Mouse (Mus musculus) heart, adult 2 months (tissue): ENCODE measurements at regions not wholly inside any gene's neighbourhood (a gene's known extent, or its start where the extent isn't known, plus 50 kb on each side); places are given as distances from the start of the nearest gene placed in this dataset.

Experiments
- DNase-seq, 2 experiments: peaks; one replicate each; pipeline ENCODE4 v3.0.0; 2021
- H3K27ac ChIP-seq: fragments of 200-600 bp; 2 replicates; pipeline ENCODE4 v1.8.1; 2022
- H3K27me3 ChIP-seq: fragments of 200-500 bp; 2 replicates; pipeline ENCODE4 v1.6.1; 2012; ENCODE audit warnings: mild to moderate bottlenecking, low read length, inconsistent platforms, mixed read lengths; ENCODE audit not compliant: control insufficient read depth, insufficient read depth
- H3K36me3 ChIP-seq: fragments of 200-500 bp; 2 replicates; pipeline ENCODE4 v1.6.1; 2012; ENCODE audit warnings: low read length, inconsistent platforms; ENCODE audit not compliant: control insufficient read depth, insufficient read depth
- H3K4me1 ChIP-seq: fragments of 200-500 bp; 2 replicates; pipeline ENCODE4 v1.6.1; 2011; ENCODE audit warnings: low read length; ENCODE audit not compliant: control insufficient read depth, insufficient read depth
- H3K4me3 ChIP-seq: fragments of 200-600 bp; 2 replicates; pipeline ENCODE4 v1.8.1; 2022
- H3K79me2 ChIP-seq: fragments of 200-500 bp; replicated peaks from 2 replicates; pipeline ENCODE4 v1.6.1; 2012; ENCODE audit warnings: mild to moderate bottlenecking, inconsistent platforms, low read length, moderate library complexity, mixed read lengths; ENCODE audit not compliant: control insufficient read depth, insufficient read depth
- H3K9ac ChIP-seq: fragments of 200-500 bp; 2 replicates; pipeline ENCODE4 v1.6.1; 2012; ENCODE audit warnings: low read depth, mild to moderate bottlenecking, control low read depth, inconsistent platforms, low read length, mixed read lengths
- CTCF ChIP-seq: fragments of 200-600 bp; IDR thresholded peaks from 2 replicates; pipeline ENCODE4 v1.8.1; 2022; ENCODE audit warnings: antibody characterized with exemption, mild to moderate bottlenecking, moderate library complexity
- EP300 ChIP-seq: fragments of 200-500 bp; IDR thresholded peaks from 2 replicates; pipeline ENCODE4 v1.6.1; 2011; ENCODE audit warnings: low read depth, low read length, control low read depth; ENCODE audit not compliant: insufficient read depth
- POLR2A ChIP-seq: fragments of 200-500 bp; IDR thresholded peaks from 2 replicates; pipeline ENCODE4 v1.6.1; 2011; ENCODE audit warnings: mild to moderate bottlenecking, low read depth, low read length, control low read depth; ENCODE audit not compliant: insufficient read depth
- WGBS: fragments of 180-500 bp; shearing (Covaris S2); methylation state at CpG from one replicate; pipeline ENCODE4 v1.1.7; 2018; 5-methylcytosine and 5-hydroxymethylcytosine counted together
- intact Hi-C: fragments of 180-260 bp; cut with DNase I; formaldehyde crosslinking; loops from one replicate; pipeline ENCODE4 v1.15.1; 2025

DNA sequence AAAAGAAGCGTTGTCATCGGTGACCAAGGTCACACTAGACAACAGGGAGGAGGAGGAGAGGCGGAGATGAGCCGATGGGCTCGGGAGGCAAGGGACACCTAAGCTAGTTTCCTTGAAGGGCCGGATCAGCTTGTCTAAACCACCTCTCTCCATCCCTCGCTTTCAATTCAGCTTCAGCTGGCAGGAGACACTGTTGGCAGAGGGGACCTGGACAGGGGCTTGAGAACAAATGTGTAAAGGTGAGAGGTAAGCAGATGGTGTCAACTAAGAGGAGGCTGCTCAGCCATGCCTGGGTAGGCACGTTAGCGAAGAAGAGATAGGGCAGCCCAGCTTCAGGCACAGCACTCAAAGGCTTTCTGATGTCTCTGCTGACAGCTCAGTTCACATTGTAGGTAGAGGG lies 299.8 kb upstream of the Prox1 start:
- 77% methylated on average over 9 of the region's 9 CpGs for WGBS
- no peak overlapping the region for H3K27ac ChIP-seq
- no peak for TF ChIP-seq EP300
- no peak for TF ChIP-seq POLR2A
- TF ChIP-seq CTCF = no peak
- H3K4me3 ChIP-seq = no peak overlapping the region
- intact Hi-C loops = no loop called here
- H3K27me3 ChIP-seq = no peaks in the 10 kb centered on the region
- no peak for DNase-seq
- H3K9ac ChIP-seq = no peak overlapping the region
- H3K4me1 ChIP-seq = no peaks in the 10 kb centered on the region
- H3K79me2 ChIP-seq = no peaks in the 10 kb centered on the region
- no peaks in the 10 kb centered on the region for H3K36me3 ChIP-seq

DNA sequence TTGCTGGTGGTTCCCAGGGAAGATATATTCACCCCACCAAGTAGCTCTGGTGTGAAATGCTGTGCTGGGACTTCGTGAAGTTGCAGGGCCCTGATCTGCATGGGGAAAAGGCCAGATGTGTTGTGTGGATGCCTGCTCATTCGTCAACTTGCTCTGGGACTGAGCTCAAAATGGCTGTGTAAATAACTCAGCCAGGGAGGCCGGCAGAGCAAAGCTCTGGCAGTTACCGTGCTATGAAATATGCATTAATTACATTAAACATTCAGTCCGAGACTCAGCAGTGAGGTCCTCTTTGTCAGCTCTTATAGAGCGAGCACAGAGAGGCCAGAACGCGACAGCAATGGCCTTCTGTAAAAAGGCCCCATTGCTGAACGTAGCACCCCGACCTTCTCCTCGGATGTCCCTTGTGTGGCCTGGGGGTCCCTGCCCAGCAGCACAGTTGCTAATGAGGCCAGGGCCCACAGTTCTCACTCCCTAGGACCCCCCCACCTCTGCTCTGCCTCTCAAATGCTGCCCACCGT lies 287.1 kb upstream of the Prox1 start:
- H3K9ac ChIP-seq = no peak overlapping the region
- 86% methylated on average over 12 of the region's 12 CpGs for WGBS
- H3K27me3 ChIP-seq = no peaks in the 10 kb centered on the region
- no peak overlapping the region for H3K27ac ChIP-seq
- intact Hi-C loops = no loop called here
- no peak overlapping the region for H3K4me3 ChIP-seq
- TF ChIP-seq EP300 (no peak), POLR2A (no peak), CTCF (no peak)
- DNase-seq = no peak
- H3K4me1 ChIP-seq = no peaks in the 10 kb centered on the region
- H3K79me2 ChIP-seq = no peaks in the 10 kb centered on the region
- H3K36me3 ChIP-seq = no peaks in the 10 kb centered on the region

DNA sequence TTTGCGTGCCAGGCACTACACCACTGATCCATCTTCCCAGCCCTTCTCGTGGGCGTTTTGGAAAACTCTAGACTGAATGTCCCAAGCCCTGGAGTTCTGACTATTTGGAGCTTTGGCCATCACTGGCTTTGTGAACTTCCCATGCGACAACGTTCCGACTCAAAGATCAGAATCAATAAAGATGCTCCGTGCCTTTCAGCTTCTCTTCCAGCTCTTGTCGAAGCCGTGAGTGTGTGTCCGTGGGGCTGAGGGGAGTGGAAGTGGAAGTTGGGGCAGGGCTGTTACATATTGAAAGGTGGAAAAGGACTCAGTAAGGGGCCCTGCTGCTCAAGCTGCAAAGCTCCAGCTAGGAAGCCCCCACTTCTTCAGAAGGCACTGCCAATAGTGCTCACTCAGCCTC lies 283.0 kb upstream of the Prox1 start:
- TF ChIP-seq EP300 = no peak
- TF ChIP-seq POLR2A = no peak
- no peak for TF ChIP-seq CTCF
- intact Hi-C loops = no loop called here
- Histone ChIP-seq H3K4me3 (no peak overlapping the region), H3K79me2 (no peaks in the 10 kb centered on the region), H3K27ac (no peak overlapping the region), H3K4me1 (no peaks in the 10 kb centered on the region), H3K36me3 (no peaks in the 10 kb centered on the region), H3K27me3 (no peaks in the 10 kb centered on the region), H3K9ac (no peak overlapping the region)
- no peak for DNase-seq
- 88% methylated on average over 10 of the region's 10 CpGs for WGBS

DNA sequence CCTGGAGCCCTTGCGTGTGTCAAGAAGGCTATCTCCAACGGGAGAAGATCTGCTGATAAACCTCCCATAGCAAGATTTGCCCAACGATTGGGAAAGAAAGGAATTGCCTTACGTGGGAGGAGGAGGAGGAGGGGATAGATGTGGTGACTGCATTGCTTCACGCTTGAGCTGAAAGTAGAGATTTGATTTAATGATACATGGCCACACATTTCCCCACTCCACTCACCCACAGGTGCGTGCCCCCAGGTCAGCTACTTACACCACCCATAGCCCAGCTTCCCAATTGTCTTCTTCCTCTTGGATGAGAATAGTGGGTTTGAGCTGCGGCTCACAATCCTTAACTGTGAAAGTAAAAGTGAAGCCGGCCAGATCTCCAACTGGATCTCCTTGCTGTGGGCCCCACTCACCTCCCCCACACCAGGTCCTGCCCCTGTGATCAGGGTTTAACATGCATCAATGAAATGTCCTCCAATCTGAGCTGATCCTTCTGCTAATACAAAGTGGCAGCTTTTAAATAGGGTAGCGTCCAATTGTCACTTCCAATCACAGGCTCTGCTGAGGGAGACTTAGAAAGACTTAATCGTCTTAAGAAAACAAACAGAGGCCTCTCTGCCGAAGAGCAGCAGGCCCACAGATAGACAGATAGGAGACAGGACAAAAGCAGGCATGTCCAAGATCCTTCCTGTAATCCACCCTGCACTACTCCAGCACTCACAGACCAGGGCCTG lies 281.8 kb upstream of the Prox1 start:
- H3K27ac ChIP-seq = no peak overlapping the region
- no peaks in the 10 kb centered on the region for H3K27me3 ChIP-seq

DNA sequence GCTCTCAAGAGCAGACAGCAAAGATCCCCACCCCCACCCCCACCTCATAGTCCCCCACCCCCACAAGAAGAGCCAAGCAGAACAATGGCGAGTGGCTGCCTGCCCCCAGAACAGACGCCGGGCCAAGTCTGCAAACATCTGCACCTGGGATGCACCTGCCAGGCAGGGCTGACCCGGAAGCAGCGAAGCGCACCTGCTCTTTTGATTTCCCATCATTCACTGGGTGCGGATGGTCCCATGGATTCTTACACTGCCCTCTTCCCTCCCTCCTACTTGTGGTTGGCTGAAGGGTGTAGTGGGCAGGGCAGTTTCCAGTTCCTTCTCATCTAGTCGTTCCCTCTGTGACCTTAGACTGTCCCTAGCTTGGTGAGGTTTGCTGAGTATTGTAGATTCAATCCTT lies 277.7 kb upstream of the Prox1 start:
- no peak overlapping the region for H3K9ac ChIP-seq
- H3K4me3 ChIP-seq = no peak overlapping the region
- no peak for DNase-seq
- no peaks in the 10 kb centered on the region for H3K4me1 ChIP-seq
- 44% methylated on average over 8 of the region's 8 CpGs for WGBS
- intact Hi-C loops = no loop called here
- H3K79me2 ChIP-seq = no peaks in the 10 kb centered on the region
- no peak for TF ChIP-seq EP300
- TF ChIP-seq CTCF = no peak
- no peak for TF ChIP-seq POLR2A
- H3K27ac ChIP-seq = no peak overlapping the region
- H3K36me3 ChIP-seq = no peaks in the 10 kb centered on the region
- no peaks in the 10 kb centered on the region for H3K27me3 ChIP-seq

More for the DNA sequence above, 281.8 kb upstream of the Prox1 start:
- Histone ChIP-seq H3K79me2 (no peaks in the 10 kb centered on the region), H3K4me1 (no peaks in the 10 kb centered on the region), H3K9ac (no peak overlapping the region), H3K36me3 (no peaks in the 10 kb centered on the region), H3K4me3 (no peak overlapping the region)
- DNase-seq = no peak
- intact Hi-C loops = no loop called here
- TF ChIP-seq POLR2A = no peak
- no peak for TF ChIP-seq EP300
- no peak for TF ChIP-seq CTCF
- 58% methylated on average over 11 of the region's 11 CpGs for WGBS

- TF ChIP-seq CTCF (no peak), EP300 (no peak), POLR2A (no peak)
- 40% methylated on average over 7 of the region's 7 CpGs for WGBS
Measured at GRCm38 (mm10) chr1:190447253-190447652, 276.7 kb upstream of the Prox1 start.

More at GRCm38 (mm10) chr1:190447253-190447652, 276.7 kb upstream of the Prox1 start:
- intact Hi-C loops = no loop called here
- DNase-seq = no peak
- H3K36me3 ChIP-seq = no peaks in the 10 kb centered on the region
- no peak overlapping the region for H3K9ac ChIP-seq
- no peak overlapping the region for H3K4me3 ChIP-seq
- no peaks in the 10 kb centered on the region for H3K4me1 ChIP-seq
- H3K27ac ChIP-seq = no peak overlapping the region
- H3K27me3 ChIP-seq = no peaks in the 10 kb centered on the region
- no peaks in the 10 kb centered on the region for H3K79me2 ChIP-seq
